Mouse (Mus musculus) cerebellum, adult 18-20 months (tissue): ENCODE data around the gene Clec4g.
"Not testable (repeated sequence)": the region's sequence is repeated elsewhere in the genome, so short reads cannot be mapped to it uniquely, and the experiment has no call there.

ENCODE experiments used
- DNase-seq, 2 experiments: peaks; one replicate each; pipeline ENCODE4 v3.0.0; 2021

Clec4g gene

DNA sequence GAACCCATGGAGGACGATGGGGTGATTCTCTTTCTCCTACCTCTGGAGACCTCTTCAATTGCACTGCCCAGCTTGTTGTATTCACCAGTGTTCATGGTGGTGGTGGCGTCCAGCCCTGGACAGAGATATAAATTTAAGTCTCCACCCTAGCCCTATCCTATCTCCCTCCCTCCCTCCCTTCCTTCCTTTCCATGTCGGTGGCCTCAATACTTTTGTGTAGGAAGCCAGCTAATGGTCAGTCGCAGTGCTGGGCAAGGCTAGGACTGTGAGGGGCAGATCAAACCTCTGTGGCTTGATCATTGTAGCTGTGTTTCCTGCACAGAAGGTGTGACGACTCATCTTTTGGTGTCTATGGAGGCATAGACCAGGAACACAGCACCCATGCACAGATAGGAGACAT is at the start of gene Clec4g:
TSS of gene Clec4g (minus strand) at position 101 of the 400 bp plus-strand sequence.
- no peak for DNase-seq

DNA sequence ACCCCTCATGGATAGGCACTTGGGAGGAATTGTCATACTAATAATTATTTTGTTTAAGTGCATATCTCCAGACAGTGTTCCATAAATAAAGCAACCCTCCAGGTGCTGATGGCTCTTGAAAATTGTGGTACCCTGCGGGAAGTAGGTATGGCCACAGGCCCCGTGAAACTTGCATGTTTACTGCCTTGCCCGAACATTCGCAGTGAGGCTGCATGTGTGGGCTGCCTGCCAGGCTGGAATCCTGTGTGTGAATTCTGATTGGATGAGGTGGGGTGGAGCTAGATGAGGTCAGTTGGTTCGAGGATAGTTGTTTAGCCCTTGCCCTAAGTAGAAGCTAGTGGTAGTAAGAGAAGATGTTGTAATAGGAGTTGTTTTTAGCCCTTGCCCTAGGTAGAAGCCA is 48.2 kb upstream of the Clec4g start:
- DNase-seq, result not testable (repeated sequence)

DNA sequence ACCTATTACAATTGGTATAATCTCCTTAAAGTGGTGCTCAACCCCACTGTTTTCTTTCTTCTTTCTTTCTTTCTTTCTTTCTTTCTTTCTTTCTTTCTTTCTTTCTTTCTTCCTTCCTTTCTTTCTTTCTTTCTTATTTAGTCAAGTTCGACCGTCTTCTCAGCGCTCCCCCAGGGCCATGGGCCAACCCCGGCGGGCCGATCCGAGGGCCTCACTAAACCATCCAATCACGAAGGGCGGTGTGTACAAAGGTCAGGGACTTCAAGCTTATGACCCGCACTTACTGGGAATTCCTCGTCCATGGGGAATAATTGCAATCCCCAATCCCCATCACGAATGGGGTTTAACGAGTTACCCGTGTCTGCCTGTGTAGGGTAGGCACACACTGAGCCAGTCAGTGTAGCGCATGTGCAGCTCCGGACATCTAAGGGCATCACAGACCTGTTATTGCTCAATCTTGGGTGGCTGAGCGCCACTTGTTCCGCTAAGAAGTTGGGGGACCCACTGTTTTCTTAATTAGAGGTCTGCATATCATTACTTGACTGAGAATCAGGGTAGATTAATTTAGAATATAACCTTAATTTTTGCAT is 33.9 kb upstream of the Clec4g start:
- DNase-seq, result peak; percentile 50 to 85

DNA sequence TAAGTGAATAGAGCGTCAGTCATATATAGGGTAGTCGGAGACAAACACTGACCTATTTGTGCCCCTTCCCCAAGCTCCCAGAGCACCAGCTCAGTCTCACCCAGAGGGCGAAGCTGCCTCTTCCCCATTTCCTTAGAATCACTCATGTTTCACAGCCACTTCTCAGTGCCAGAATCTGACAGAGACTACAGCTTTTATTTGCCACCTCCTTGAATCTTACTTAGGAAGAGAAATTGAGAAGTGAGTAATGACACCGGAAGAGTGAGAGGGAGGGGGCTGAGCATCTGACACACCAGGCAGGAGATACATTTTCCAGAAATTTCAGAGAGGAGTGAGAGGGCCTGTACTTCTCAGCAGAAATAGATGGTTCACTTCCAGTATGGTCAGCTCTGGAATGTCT is 28.3 kb upstream of the Clec4g start, which contains the start of gene Cd209a:
TSS of gene Cd209a (minus strand) at position 224 of the 400 bp plus-strand sequence.
- DNase-seq, result no peak

DNA sequence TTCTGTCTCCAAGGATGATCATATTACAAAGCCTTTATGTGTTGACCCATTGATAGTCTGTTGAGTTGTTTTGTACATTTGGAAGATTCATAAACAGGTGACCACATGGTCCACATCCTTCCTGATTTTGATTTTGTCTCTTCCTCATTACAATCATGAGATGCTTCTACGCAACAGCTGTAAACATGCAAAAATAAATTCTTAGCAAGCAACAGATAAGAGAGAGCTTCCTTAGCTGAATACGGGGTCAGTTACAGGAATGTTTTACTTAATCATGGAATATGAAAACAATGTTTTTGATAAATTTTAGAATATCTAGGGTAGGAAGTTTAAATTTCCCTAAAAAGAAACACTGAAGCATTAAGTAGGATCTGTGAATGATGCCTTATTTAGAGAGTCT is 16.5 kb upstream of the Clec4g start:
- no peak for DNase-seq

DNA sequence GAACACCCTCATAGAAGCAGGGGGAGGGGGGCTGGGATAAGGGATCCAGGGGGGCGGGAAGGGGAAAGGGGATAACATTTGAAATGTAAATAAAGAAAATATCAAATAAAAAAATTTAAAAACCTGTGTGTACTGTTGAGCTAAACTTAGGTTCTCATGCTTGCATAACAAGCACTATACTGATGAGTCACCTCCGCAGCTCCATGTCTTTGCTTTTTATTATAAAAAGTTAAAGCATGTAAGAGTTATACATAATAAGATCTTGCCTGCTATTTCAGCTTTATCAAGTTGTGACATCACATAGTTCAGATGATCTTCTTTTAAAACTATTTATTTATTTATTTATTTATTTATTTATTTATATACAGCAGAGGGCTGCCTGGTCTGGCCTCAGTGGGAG is 15.1 kb upstream of the Clec4g start:
- no peak for DNase-seq

DNA sequence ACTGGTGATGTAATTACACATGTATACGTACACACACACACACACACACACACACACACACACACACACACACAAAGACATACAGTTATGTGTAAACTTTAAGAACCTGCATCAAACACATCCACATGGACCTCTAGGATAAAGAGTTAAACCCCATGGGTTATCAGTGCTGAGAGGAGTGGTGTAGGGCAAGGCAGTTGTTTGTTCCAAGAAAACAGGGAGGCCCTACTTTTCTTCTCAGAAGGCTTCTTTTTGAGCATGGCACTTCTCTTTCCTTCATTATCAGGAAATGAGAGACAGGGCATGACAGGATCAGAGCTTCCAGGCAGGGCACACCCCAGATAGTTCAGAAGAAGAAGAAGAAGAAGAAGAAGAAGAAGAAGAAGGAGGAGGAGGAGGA is 13.6 kb upstream of the Clec4g start:
- DNase-seq, result no peak

DNA sequence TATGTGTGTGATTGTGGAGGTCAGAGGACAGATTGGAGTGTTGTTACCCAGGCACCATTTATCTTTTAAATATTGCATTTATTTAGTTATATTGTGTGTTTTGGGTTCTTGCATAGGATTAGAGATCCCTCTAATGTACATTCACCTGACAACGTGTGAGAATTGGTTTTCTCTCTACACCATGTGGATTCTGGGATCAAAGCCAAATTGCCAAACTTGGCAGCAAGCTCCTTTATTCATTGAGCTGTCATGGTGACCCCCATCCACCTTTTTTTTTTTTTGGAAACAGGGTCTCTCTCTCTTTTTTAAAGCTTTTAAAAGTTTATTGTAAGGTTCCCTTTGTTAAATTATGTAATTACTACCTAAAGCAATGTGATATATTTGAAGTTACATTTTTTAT is 590 bp upstream of the Clec4g start:
- no peak for DNase-seq

DNA sequence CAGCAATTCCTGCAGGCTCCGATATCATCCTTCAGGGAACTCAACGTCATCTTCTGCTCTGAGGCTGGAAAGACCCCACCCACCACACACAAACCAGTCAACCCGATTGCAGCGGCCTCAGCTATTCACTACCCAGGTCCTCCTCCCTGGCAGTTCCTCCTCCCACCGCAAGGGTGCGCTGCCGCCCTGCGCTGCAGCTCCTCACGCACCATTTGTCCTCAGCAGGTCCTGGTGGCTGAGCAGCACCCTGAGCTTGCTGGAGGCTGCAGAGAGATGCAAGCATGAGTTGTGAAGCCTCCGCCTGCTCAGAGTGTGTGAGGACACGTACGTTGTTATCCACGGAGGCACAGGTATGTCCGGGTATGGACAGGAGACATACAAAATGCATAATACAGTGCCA is 1.9 kb downstream of the Clec4g start:
- DNase-seq, result peak; percentile 48 to 65

DNA sequence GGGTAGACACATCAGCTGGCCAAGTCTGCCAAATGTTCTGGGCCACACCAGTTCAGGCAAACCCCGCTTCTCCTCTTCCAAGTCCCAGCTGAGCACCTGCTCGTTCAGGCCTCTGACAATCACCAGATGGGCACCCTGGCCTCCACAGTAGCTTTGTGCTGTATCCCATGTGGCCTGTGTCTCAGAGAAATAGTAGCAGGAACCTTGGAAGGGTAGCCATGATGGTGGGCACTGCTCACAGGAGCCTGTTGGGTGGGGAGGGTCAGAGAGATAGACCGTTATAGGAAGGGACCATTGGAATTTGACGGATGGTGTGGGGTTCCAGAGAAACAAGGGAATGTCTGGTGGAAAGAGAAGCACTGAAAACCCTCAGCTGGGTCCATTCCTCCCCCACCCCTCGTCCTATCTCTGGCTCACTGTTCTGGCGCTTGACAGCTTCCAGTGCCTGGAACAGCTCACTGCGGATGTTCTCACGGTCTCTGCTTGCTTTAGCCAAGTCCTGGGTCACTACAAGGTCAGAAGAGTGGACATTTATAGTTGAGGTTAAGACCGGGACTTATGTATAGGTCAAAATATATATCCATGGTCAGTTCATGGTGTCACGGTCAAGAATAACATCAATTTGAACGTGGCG is 3.0 kb downstream of the Clec4g start:
- DNase-seq, result no peak

DNA sequence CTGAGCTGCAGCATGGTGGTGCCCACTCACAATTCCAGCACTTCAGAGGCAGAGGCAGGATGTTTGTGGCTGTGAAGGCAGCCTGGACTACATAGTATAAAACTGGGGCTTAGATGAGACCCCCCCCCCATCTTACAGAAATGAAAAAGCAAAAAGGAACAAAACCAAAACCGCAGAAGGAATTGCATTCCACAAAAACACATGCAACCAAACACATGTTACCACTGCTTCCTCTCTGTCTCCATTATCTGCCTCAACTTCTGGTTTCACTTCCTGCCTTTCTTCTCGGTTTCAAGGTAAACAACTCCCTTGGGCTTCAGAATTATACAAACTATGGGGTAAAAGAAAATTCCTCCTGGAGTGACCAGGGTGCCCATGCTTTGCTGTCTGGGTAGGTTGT is 8.8 kb downstream of the Clec4g start:
- DNase-seq, result no peak

DNA sequence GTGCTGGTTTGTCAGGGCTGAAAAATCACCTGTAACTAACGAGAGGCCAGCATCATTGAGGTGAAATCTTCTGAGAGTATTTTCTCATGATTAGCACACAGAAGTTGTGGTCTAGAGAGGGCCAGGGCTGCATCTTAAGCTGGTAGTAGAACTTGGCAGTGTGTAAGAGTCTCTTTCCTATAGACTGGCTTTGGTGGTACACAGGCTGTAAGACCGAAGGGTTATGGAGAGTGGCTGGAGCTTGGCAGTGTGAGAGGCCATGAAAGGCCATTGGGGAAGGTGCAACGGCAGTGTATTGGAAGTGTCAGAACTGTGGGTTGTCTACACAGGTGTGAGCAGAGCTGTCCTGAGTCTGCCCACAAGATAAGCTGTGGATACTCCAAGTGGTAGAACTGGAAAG is 10.1 kb downstream of the Clec4g start:
- DNase-seq, result no peak

DNA sequence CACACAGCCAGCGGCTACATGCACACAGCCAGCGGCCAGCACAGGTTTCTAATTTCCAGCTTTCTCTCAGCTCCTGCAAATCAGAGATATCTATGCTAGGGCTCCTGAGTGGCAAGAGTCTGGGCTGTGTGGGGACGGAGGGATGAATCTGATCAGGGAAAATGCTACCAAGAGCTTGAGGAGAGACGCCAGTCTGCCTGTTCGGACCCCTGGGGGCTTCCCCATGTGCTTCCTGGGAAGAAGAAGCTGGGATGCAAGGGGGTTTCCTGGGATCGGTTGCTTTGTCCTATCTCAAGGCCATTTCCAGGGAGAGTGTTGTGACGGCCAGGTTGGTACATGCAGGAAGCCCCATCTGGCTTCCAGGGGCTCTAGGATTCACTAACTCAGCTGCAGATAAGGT is 12.8 kb downstream of the Clec4g start:
- no peak for DNase-seq

DNA sequence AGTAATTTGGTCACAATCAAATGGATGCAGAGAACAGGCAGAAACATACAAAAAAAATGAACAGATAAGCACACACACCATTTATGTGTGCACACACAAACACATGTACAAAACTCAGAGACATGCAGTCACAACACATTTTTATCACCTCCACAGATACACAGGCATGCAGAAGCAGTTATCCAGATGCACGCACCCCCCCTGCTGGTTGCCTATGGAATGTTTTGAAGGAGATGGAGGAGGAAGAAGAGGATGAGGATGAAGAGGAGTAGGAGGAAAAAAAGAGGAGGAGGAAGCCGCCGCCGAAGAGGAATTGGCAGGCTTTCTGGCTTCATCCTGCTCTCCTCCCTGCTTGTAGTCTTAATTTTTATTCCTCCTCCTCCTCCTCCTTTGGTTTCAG is 14.7 kb downstream of the Clec4g start:
- peak; percentile 16 to 30 for DNase-seq

DNA sequence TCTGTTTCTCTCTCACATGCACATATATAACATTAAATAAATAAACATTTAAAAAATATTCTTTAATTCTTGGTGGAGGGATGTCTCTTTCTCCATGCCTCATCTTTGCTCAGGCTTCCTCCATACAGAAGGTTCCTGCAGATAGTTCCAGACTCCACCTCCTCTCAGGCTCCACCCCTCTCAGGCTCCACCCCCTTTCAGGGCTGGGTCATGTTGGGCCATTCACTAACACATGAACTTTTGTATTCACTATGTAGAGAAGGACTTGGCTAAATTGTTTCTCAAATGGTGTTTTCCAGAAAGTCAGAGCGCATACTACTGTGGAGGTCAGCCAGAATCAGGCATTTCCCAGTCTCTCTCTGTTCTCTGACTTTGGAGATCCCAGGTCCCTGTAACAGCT is 19.0 kb downstream of the Clec4g start:
- no peak for DNase-seq

DNA sequence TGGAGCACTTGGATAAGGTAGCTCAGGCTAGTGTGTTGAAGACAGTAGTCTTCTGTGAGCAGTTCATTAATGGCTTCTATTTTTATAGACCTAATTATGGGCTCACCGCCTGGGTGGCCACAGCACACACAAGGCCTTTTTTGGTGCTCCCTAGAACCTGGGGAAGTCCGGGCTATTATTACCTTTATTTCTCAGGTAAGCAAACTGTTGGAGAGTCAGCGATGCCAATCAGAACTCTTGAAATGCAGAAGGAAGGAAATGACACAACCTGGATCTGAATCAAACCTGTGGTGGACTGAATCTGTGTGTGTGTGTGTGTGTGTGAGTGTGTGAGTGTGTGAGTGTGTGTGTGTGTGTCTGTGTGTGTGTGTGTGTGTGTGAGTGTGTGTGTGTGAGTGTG is 26.3 kb downstream of the Clec4g start, which contains the start of gene Fcer2a:
TSS of gene Fcer2a (minus strand) at position 55 of the 400 bp plus-strand sequence.
- DNase-seq, result no peak

DNA sequence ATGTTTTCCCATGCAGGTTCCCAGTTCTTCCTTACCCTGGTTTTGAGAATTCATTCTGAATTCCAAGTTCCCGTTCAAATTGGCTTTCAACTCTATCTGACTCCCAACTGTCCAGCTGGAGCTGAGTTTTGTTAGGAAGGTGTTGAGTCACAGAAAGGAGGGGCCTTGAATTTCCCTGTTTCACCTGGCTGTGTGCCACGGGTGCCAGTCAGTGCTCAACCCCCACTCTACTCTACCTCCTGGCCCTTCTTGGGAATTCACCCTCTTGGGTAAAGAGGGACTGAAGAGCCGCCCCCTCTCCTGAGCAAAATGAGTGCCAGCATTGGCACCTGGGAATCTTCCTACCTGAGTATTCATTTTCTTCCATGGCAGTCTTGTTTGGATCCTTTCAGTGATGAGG is 29.7 kb downstream of the Clec4g start:
- DNase-seq, result no peak

DNA sequence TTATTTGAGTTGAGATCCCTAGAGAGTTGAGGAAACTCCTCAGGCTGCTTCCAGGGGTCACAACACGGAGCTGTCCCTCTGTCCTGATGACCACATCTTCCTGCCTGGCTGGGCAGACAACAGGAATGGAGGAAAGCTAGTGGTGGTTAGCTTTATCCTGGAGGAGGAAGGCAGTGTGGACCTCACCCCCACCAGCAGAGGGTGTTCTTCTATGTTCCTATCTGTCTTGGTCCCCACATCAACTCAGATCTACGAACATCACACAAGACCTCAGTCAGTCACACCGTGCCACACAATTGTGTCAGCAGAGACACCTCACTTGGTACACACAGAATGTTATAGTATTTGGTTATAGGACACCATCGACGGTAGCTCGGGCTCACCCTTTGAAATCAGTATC is 32.9 kb downstream of the Clec4g start:
- DNase-seq, result no peak

DNA sequence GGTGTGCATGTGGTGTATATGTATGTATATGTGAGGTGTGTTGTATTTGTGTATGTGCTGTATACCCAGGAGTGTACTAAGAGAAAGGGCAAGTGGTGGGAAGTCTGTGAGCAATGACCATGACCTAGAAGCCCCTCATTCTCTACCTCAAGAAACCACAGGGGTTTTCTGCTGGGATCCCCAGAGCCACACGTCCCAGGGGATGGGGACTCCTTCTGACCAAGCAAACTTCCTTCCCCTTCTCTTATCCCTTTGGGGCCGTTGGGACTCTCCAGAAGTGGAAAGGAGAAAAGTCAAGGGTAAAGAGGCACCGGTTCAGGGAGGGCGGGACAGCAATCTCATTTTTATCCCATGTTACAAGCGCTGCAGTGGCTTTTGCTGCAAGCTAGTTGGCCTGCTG is 35.0 kb downstream of the Clec4g start:
- DNase-seq, result no peak

DNA sequence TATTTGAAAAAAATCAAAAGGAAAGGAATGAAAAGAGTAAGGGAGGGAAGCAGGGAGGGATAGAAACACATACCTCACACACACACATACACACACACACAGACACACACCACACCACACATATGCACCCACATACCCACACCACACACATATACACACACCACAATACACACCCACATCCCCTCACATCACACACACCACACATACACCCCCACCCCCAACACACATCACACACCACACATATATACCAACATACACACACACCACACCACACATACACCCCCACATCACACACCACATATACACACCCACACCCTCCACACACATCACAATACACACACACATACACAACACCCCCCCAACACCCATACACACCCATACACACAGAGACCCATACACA is 35.9 kb downstream of the Clec4g start:
- no peak for DNase-seq

DNA sequence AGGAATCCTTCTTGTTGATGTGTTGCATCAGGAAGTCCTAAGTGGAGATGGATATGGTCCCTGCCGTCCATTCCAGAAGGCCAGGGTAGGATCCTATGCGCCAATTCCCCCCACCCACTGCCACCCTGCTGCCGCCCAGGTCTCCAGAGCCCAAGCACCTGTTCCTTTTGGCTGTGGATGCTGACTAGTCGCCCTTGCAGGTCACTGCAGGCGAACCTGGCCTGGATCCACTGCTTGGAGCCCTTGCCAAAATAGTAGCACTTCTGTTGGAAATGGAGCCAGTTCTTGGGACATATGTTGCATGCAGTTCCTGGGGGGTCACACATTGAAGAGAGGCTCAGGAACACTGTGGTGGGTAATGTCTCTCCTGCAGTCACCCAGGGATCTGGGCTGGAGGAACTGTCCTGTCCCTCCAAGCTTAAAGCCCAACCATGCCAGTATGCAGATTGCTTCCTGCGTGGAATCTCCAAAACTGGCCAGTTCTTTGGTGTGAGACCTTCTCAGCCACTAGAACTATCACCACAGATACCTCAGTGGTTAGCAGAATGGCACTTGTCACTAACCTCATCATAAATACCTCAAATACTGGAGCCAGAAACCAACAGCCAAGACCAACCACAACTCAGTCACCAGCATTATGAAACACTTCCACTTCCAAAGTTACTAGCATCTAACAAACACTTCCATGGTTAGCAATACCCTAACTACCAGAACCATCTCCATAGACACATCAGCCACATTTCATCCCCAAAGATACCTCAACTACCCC is 36.9 kb downstream of the Clec4g start:
- peak; percentile 77 to 78 for DNase-seq

DNA sequence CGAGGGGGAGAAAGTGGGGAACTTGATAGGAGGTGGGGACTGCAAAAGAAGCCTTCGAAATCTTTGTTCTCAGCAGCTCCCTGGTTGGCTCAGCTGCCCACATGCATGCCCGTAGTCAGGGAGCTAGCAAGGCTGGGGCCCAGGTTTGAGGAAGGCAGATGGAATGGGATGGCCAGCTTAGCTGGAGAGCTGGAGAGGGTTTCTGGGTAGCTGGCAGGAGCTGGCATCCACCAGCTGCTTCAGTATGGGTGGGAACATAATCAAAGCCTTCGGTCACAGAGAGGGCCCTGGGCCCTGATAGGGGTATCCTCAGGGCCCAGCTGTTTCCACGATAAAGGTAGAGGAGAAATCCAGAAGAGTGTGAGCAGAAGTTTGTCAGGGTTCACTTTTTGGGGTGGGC is 38.0 kb downstream of the Clec4g start:
- DNase-seq, result peak in 1 of 2 experiments; percentile 31

DNA sequence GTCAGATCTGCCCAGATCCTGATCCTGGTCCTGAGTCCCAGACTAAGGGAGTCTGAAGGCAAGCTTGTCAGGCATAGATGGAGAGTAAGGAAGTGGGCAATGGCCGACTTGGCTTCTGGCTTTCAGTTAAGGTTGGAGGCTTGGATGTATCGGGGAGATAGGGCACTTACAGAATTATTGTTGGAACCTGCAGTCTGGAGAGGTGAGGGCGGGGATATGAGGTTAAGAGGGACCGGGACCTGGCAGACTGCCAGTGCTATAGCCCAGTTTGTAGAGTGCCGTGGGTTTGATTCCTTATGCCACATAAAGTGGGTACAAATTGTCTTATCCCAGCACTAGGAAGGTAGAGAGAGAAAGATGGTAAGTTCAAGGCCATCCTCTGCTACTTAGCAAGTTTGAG is 40.8 kb downstream of the Clec4g start:
- DNase-seq, result peak in 1 of 2 experiments; percentile 46

DNA sequence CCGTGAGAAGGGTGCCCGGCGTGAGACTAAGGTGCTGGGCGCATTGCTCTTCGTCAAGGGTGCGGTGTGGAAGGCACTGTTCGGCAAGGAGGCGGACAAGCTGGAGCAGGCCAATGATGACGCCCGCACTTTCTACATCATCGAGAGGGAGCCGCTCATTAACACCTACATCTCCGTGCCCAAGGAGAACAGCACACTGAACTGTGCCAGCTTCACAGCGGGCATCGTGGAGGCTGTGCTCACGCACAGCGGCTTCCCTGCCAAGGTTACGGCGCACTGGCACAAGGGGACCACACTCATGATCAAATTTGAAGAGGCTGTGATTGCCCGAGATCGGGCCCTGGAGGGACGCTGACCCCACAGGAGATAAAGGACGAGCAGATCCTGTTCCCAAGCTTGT is 41.2 kb downstream of the Clec4g start:
- DNase-seq, result peak; percentile 66 to 68
